Mouse (Mus musculus) liver, embryonic 14.5 days (tissue): ENCODE results near the gene Gm34653.

Experiments used
- CTCF ChIP-seq: IDR thresholded peaks from 2 replicates; pipeline ENCODE4 v1.5.1; 2016; ENCODE audit warnings: antibody characterized with exemption, low read depth, control low read depth
- EP300 ChIP-seq: IDR thresholded peaks from 2 replicates; pipeline ENCODE4 v1.6.1; 2016; ENCODE audit warnings: antibody characterized with exemption, low read depth

DNA sequence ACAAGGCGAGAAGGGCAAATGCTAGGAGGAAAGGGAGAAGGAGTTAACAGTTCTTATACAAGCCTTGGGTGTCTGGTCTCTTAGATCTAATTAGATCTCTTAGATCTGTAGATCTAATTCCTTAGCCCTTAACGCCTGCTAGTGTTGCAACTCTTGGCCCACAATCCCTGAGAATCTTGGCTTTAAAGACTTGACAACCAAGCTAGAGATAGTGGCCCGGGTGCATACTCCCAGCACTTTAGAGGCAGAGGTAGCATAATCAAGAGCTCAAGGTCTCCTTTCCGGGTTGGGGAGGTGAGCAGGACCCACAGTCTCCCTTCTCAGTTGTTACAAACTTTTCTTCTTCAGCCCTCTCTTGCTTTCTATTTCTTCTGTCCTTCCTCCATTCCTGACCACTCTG is 5.2 kb upstream of the Gm34653 start:
- TF ChIP-seq CTCF: no peak
- TF ChIP-seq EP300: no peak
